Comparison of ENCODE assay signal across 13 mouse cellular contexts in genomic region chr1:172015312-172015939, GRCm38 (mm10). TPM values are rescaled to one million over a fixed set of nuclear protein-coding genes. Genes with fewer than 3 reads are reported as not detected.
DNase-seq lines count a peak whose midpoint lies in the region; ATAC-seq lines count a peak whose summit lies in the region.
"Had no signal": no experiment of that assay in that cellular context is flagged by ENCODE, and none has a peak within 500 bp of the region (broad histone marks: within the 10 kb centered on the region; RNA-seq: fewer than 3 reads in every experiment).

No protein-coding gene starts in this region.

- 0 out of 2 replicates have a peak overlapping the region, but pooled peaks have one; percentile 68 for H3K27ac ChIP-seq in embryonic facial prominence, embryonic 15.5 days (replicated peaks)
- peak overlapping the region; percentile 81; the same call in 1 of the 2 replicates for H3K27ac ChIP-seq in hindbrain, embryonic 16.5 days (ENCODE audit: low read depth, low read length)
- H3K27ac ChIP-seq in neural tube, embryonic 12.5 days, result peak overlapping the region; percentile 90

- ATAC-seq in embryonic facial prominence, embryonic 15.5 days (ENCODE audit: insufficient number of reproducible peaks, low FRiP score, low TSS enrichment, low read depth), result no peak
- no peak for ATAC-seq in hindbrain, embryonic 16.5 days
- no peak for ATAC-seq in neural tube, embryonic 12.5 days (ENCODE audit: low FRiP score, low read depth)

- no peaks in the 10 kb centered on the region for H3K9me3 ChIP-seq in embryonic facial prominence, embryonic 15.5 days (replicated peaks)
- H3K9me3 ChIP-seq in hindbrain, embryonic 16.5 days (ENCODE audit: control insufficient read depth, low read length), result no peaks in the 10 kb centered on the region
- no peaks in the 10 kb centered on the region for H3K9me3 ChIP-seq in neural tube, embryonic 12.5 days

- intact Hi-C loops in left cerebral cortex, postnatal 10 days (cut with DNase I), result loop anchor here (10.0 kb wide), 1 partner anchor 341 kb away; no protein-coding TSS in a partner anchor

- no peak overlapping the region for H3K4me3 ChIP-seq in embryonic facial prominence, embryonic 15.5 days (replicated peaks)
- H3K4me3 ChIP-seq in hindbrain, embryonic 16.5 days (ENCODE audit: low read length), result no peak overlapping the region
- H3K4me3 ChIP-seq in neural tube, embryonic 12.5 days, result no peak overlapping the region

- no peak overlapping the region for H3K4me2 ChIP-seq in embryonic facial prominence, embryonic 15.5 days (replicated peaks)
- H3K4me2 ChIP-seq in hindbrain, embryonic 16.5 days (ENCODE audit: low read length), result peak overlapping the region; percentile 13
- peak overlapping the region; percentile 55 for H3K4me2 ChIP-seq in neural tube, embryonic 12.5 days (replicated peaks)

- H3K9ac ChIP-seq in embryonic facial prominence, embryonic 15.5 days, result no peak overlapping the region
- no peak overlapping the region for H3K9ac ChIP-seq in hindbrain, embryonic 16.5 days (ENCODE audit: low read depth, low read length)
- H3K9ac ChIP-seq in neural tube, embryonic 12.5 days, result peak overlapping the region; percentile 40; the same call in 1 of the 2 replicates

- DNase-seq in T-cell, adult 2 months (ENCODE audit: low spot score), result peak; percentile 43
- no peak for DNase-seq in adrenal gland, adult 2 months
- no peak for DNase-seq in ovary, adult 18-20 months (ENCODE audit: low spot score)
- DNase-seq in left cerebral cortex, postnatal 10 days (ENCODE audit: extremely low spot score in 1 of 2, low spot score in 2 of 2), result no peak
- no peak for DNase-seq in B cell, adult 2 months
- DNase-seq: cerebellum, adult 11 months had no signal

- 47% methylated on average over 9 of the region's 9 CpGs for WGBS in embryonic facial prominence, embryonic 15.5 days
- 27% methylated on average over 9 of the region's 9 CpGs for WGBS in hindbrain, embryonic 16.5 days
- WGBS in neural tube, embryonic 12.5 days, result 37% methylated on average over 9 of the region's 9 CpGs

- peaks cover 13% of the 10 kb centered on the region for H3K36me3 ChIP-seq in embryonic facial prominence, embryonic 15.5 days
- H3K36me3 ChIP-seq in hindbrain, embryonic 16.5 days (ENCODE audit: control insufficient read depth, insufficient read depth, low read length), result peaks cover 11% of the 10 kb centered on the region
- peaks cover 24% of the 10 kb centered on the region for H3K36me3 ChIP-seq in neural tube, embryonic 12.5 days
- H3K36me3 ChIP-seq: G1E had no signal

- no peaks in the 10 kb centered on the region for H3K27me3 ChIP-seq in embryonic facial prominence, embryonic 15.5 days
- H3K27me3 ChIP-seq in hindbrain, embryonic 16.5 days (replicated peaks; ENCODE audit: control insufficient read depth, insufficient read depth, low read length), result no peaks in the 10 kb centered on the region
- no peaks in the 10 kb centered on the region for H3K27me3 ChIP-seq in neural tube, embryonic 12.5 days (replicated peaks)

- H3K4me1 ChIP-seq in embryonic facial prominence, embryonic 15.5 days, result peaks cover 70% of the 10 kb centered on the region
- H3K4me1 ChIP-seq in hindbrain, embryonic 16.5 days (ENCODE audit: control insufficient read depth, insufficient read depth, low read depth, low read length), result peaks cover 71% of the 10 kb centered on the region
- peaks cover 84% of the 10 kb centered on the region for H3K4me1 ChIP-seq in neural tube, embryonic 12.5 days

RNA-seq across cellular contexts. Expression of gene Vangl2, which starts 12.8 kb away (rescaled TPM):
- 20.1 and 22.7 TPM in 2 replicates for polyA plus RNA-seq in embryonic facial prominence, embryonic 15.5 days (2015; fragmentation: Nextera tagmentation; extraction: Ambion mirVana)
- 39.9 and 50.1 TPM in 2 replicates for polyA plus RNA-seq in hindbrain, embryonic 16.5 days (2015; fragmentation: Nextera tagmentation; extraction: Ambion mirVana)
- polyA plus RNA-seq in neural tube, embryonic 12.5 days (2016; fragmentation: Nextera tagmentation; extraction: Ambion mirVana), result 66.0 and 69.7 TPM in 2 replicates
- 1 to 10 TPM; 1.7 to 6.2 TPM for total RNA-seq in adrenal gland, adult 2 months (2021)
- polyA plus RNA-seq in adrenal gland, adult 2 months (2012; rRNA removed), result 2.9 and 3.6 TPM in 2 replicates
- 10 to 100 TPM; 32.8 to 34.0 TPM for total RNA-seq in left cerebral cortex, postnatal 10 days (2021)
- polyA plus RNA-seq: G1E had no signal

RNA-seq across cellular contexts. Expression of gene Nhlh1, which starts 41.9 kb away (rescaled TPM):
- polyA plus RNA-seq in embryonic facial prominence, embryonic 15.5 days (2015; fragmentation: Nextera tagmentation; extraction: Ambion mirVana), result 2.1 and 2.7 TPM in 2 replicates
- 2.6 and 3.2 TPM in 2 replicates for polyA plus RNA-seq in hindbrain, embryonic 16.5 days (2015; fragmentation: Nextera tagmentation; extraction: Ambion mirVana)
- polyA plus RNA-seq in neural tube, embryonic 12.5 days (2016; fragmentation: Nextera tagmentation; extraction: Ambion mirVana), result 18.2 and 21.7 TPM in 2 replicates
- not detected for total RNA-seq in adrenal gland, adult 2 months (2021)
- not detected in 2 replicates for polyA plus RNA-seq in adrenal gland, adult 2 months (2012; rRNA removed)
- under 1 TPM in 1 of 2 experiments, not detected in 1; 0.32 TPM for total RNA-seq in left cerebral cortex, postnatal 10 days (2021)
- total RNA-seq: G1E; neutrophil, adult 5-6 weeks had no signal
- polyA plus RNA-seq: kidney, embryonic 14.5 days; lung, embryonic 16.5 days had no signal
